Mouse (Mus musculus): ENCODE data around the gene Gm4301.
"Not testable (repeated sequence)": the region's sequence is repeated elsewhere in the genome, so short reads cannot be mapped to it uniquely, and the experiment has no call there.

GRCm38 (mm10) chr10:100382460-100382859 lies 47.0 kb downstream of the Gm4301 start, which contains the start of gene Gm4312:
- not testable (repeated sequence) for TF ChIP-seq GATA1, TAL1 (IDR thresholded peaks at IDR 0.05; ENCODE audit: low read length)
